In the genomic region with DNA sequence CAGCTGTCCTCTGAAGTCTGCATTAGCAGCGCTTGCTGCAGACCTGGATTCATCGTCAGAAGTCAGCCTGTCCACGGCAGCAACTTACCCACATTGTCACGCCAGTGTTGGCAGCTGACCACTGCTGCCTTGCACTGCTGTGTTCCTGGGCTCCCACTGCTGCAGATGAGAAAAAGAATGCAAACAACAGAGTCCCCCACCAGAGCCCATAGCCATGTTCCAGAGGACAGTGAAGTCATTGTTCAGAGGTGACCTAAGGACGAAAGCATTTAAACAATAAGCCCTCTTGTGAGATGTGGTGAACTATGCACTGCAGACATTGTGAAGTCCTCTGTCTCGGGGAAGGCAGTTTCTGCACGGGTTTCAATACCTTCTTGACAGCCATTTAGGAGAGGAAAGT, we compare ENCODE assay signal across 8 mouse cellular contexts.
A peak's percentile ranks its signal among the peaks of the same experiment; 100 is the strongest.
DNase-seq lines count a peak whose midpoint lies in the region; ATAC-seq and TF ChIP-seq lines count a peak whose summit lies in the region.

No protein-coding gene starts in this region.

- H3K4me1 ChIP-seq in lung, embryonic 15.5 days, result peaks cover 22% of the 10 kb centered on the region
- peaks cover 16% of the 10 kb centered on the region for H3K4me1 ChIP-seq in embryonic facial prominence, embryonic 14.5 days (ENCODE audit: control insufficient read depth, insufficient read depth, low read length)
- H3K4me1 ChIP-seq in intestine, embryonic 15.5 days (replicated peaks), result no peaks in the 10 kb centered on the region
- peaks cover 22% of the 10 kb centered on the region for H3K4me1 ChIP-seq in midbrain, postnatal 0 days (ENCODE audit: insufficient read depth, low read length)
- 0 out of 2 replicates have a peak, but pooled peaks cover 9% of the 10 kb centered on the region for H3K4me1 ChIP-seq in kidney, embryonic 16.5 days (ENCODE audit: insufficient read depth, low read length)

- no peaks in the 10 kb centered on the region for H3K36me3 ChIP-seq in lung, embryonic 15.5 days
- no peaks in the 10 kb centered on the region for H3K36me3 ChIP-seq in embryonic facial prominence, embryonic 14.5 days (ENCODE audit: control insufficient read depth, insufficient read depth, low read length)
- H3K36me3 ChIP-seq in intestine, embryonic 15.5 days, result no peaks in the 10 kb centered on the region
- no peaks in the 10 kb centered on the region for H3K36me3 ChIP-seq in midbrain, postnatal 0 days (ENCODE audit: insufficient read depth, low read length)
- no peaks in the 10 kb centered on the region for H3K36me3 ChIP-seq in kidney, embryonic 16.5 days (ENCODE audit: insufficient read depth, low read length)

- TF ChIP-seq CTCF in midbrain, postnatal 0 days (IDR thresholded peaks at IDR 0.05), result no peak

- peak overlapping the region; percentile 36 for H3K4me2 ChIP-seq in lung, embryonic 15.5 days
- peak overlapping the region; percentile 29 for H3K4me2 ChIP-seq in embryonic facial prominence, embryonic 14.5 days (ENCODE audit: low read depth, low read length)
- no peak overlapping the region for H3K4me2 ChIP-seq in intestine, embryonic 15.5 days (replicated peaks)
- peak overlapping the region; percentile 28; the same call in 1 of the 2 replicates for H3K4me2 ChIP-seq in midbrain, postnatal 0 days (ENCODE audit: low read depth, low read length, poor library complexity, severe bottlenecking)
- no peak overlapping the region for H3K4me2 ChIP-seq in kidney, embryonic 16.5 days (replicated peaks; ENCODE audit: low read depth, low read length)

- no peaks in the 10 kb centered on the region for H3K27me3 ChIP-seq in lung, embryonic 15.5 days
- H3K27me3 ChIP-seq in embryonic facial prominence, embryonic 14.5 days (replicated peaks; ENCODE audit: control insufficient read depth, insufficient read depth, low read length), result no peaks in the 10 kb centered on the region
- H3K27me3 ChIP-seq in intestine, embryonic 15.5 days (replicated peaks), result no peaks in the 10 kb centered on the region
- H3K27me3 ChIP-seq in midbrain, postnatal 0 days (ENCODE audit: insufficient read depth, low read length), result no peaks in the 10 kb centered on the region
- H3K27me3 ChIP-seq in kidney, embryonic 16.5 days (ENCODE audit: insufficient read depth, low read length), result no peaks in the 10 kb centered on the region

- H3K9ac ChIP-seq in lung, embryonic 15.5 days, result no peak overlapping the region
- H3K9ac ChIP-seq in embryonic facial prominence, embryonic 14.5 days (ENCODE audit: low read depth, low read length), result no peak overlapping the region
- H3K9ac ChIP-seq in intestine, embryonic 15.5 days, result no peak overlapping the region
- H3K9ac ChIP-seq in midbrain, postnatal 0 days (replicated peaks; ENCODE audit: low read length, poor library complexity, severe bottlenecking), result 0 out of 2 replicates have a peak overlapping the region, but pooled peaks have one; percentile 0
- no peak overlapping the region for H3K9ac ChIP-seq in kidney, embryonic 16.5 days (replicated peaks; ENCODE audit: low read length)

- H3K4me3 ChIP-seq in lung, embryonic 15.5 days, result no peak overlapping the region
- no peak overlapping the region for H3K4me3 ChIP-seq in embryonic facial prominence, embryonic 14.5 days (ENCODE audit: low read depth, low read length)
- H3K4me3 ChIP-seq in intestine, embryonic 15.5 days (replicated peaks), result no peak overlapping the region
- H3K4me3 ChIP-seq in midbrain, postnatal 0 days (ENCODE audit: low read depth, low read length), result no peak overlapping the region
- H3K4me3 ChIP-seq in kidney, embryonic 16.5 days (ENCODE audit: low read length), result no peak overlapping the region

- H3K9me3 ChIP-seq in lung, embryonic 15.5 days, result no peaks in the 10 kb centered on the region
- H3K9me3 ChIP-seq in embryonic facial prominence, embryonic 14.5 days (ENCODE audit: control insufficient read depth, low read length), result no peaks in the 10 kb centered on the region
- no peaks in the 10 kb centered on the region for H3K9me3 ChIP-seq in intestine, embryonic 15.5 days
- no peaks in the 10 kb centered on the region for H3K9me3 ChIP-seq in midbrain, postnatal 0 days (ENCODE audit: low read length)
- no peaks in the 10 kb centered on the region for H3K9me3 ChIP-seq in kidney, embryonic 16.5 days (ENCODE audit: low read length)

- ATAC-seq in lung, embryonic 15.5 days (ENCODE audit: borderline replicate concordance, extremely low read depth, low FRiP score, low TSS enrichment), result peak; percentile 25; the same call in 1 of the 2 replicates
- peak; percentile 42; the same call in 1 of the 2 replicates for ATAC-seq in embryonic facial prominence, embryonic 14.5 days (ENCODE audit: low read depth)
- ATAC-seq in intestine, embryonic 15.5 days, result peak; percentile 66
- no peak for ATAC-seq in midbrain, postnatal 0 days (ENCODE audit: low FRiP score)
- ATAC-seq in kidney, embryonic 16.5 days (ENCODE audit: low FRiP score, low TSS enrichment), result no peak

- 32% methylated on average over 7 of the region's 7 CpGs for WGBS in lung, embryonic 15.5 days
- 26% methylated on average over 7 of the region's 7 CpGs for WGBS in embryonic facial prominence, embryonic 14.5 days
- 52% methylated on average over 7 of the region's 7 CpGs for WGBS in intestine, embryonic 15.5 days
- 11% methylated on average over 7 of the region's 7 CpGs for WGBS in midbrain, postnatal 0 days
- 66% methylated on average over 7 of the region's 7 CpGs for WGBS in kidney, embryonic 16.5 days

- DNase-seq in lung, postnatal 36 days, result no peak
- DNase-seq in embryonic facial prominence, embryonic 14.5 days (ENCODE audit: low spot score), result peak; percentile 46
- DNase-seq in midbrain, postnatal 0 days (ENCODE audit: low spot score), result peak; percentile 46
- no peak for DNase-seq in kidney, postnatal 10 days
- no peak for DNase-seq in kidney, adult 18-20 months

- H3K27ac ChIP-seq in lung, embryonic 15.5 days, result peak overlapping the region; percentile 62
- H3K27ac ChIP-seq in embryonic facial prominence, embryonic 14.5 days (replicated peaks; ENCODE audit: low read depth, low read length), result no peak overlapping the region
- no peak overlapping the region for H3K27ac ChIP-seq in intestine, embryonic 15.5 days
- H3K27ac ChIP-seq in midbrain, postnatal 0 days (ENCODE audit: low read depth, low read length), result peak overlapping the region; percentile 38; the same call in 1 of the 2 replicates
- H3K27ac ChIP-seq in kidney, embryonic 16.5 days (ENCODE audit: low read length), result no peak overlapping the region

Comparison
In these comparisons a context has a peak if more than half of its experiments do, and no peak if none do; other contexts are left out.
1. ATAC-seq: peak in lung, embryonic 15.5 days (single experiment), embryonic facial prominence, embryonic 14.5 days (single experiment) and intestine, embryonic 15.5 days (single experiment); none in midbrain, postnatal 0 days (single experiment) and kidney, embryonic 16.5 days (single experiment).
2. H3K27ac ChIP-seq: peak in lung, embryonic 15.5 days (single experiment) and midbrain, postnatal 0 days (single experiment); none in embryonic facial prominence, embryonic 14.5 days (single experiment), intestine, embryonic 15.5 days (single experiment) and kidney, embryonic 16.5 days (single experiment).
3. H3K4me2 ChIP-seq: peak in lung, embryonic 15.5 days (single experiment), embryonic facial prominence, embryonic 14.5 days (single experiment) and midbrain, postnatal 0 days (single experiment); none in intestine, embryonic 15.5 days (single experiment) and kidney, embryonic 16.5 days (single experiment).
4. DNase-seq: peak in embryonic facial prominence, embryonic 14.5 days (single experiment) and midbrain, postnatal 0 days (single experiment); none in lung, postnatal 36 days (single experiment), kidney, postnatal 10 days (single experiment) and kidney, adult 18-20 months (single experiment).